In the genomic region with DNA sequence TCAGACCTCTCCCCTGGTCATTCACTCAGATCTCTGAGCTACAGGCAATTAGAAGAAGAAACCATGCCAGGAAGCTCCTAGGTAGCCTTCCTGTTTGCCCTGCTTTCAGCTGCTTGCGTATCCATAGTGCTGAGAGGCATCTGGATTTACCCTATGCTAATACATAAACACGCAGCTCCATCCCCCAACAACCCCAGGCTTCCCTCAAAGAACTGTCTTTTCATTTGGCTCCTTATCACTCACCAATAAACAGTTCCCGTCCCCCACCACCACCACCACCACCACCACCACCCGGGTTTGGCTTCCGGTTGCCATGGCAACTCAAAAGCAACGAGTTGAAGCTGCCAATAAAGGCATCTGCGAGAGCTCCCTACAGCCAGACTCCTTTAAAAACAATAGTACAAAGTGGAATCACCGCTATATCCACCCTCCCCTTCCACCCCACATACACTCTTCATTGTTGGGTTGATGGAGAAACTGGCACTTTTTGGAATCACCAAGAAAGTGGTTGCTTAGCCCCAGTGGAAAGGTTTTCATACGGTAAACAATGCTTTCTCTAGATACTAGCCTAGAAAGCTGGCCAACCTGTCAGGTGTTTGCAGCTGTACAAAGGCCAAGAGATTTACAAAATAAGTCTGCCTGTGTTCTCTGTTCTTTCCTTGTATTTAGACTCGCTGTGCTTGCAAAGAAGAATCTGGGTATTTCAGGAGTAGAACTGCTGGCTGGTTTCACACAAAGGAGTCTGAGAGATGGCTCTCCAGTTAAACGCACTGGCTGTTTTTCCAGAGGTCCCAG, we compare ENCODE assay signal across 8 mouse cellular contexts. TPM values are rescaled to one million over a fixed set of nuclear protein-coding genes. Genes with fewer than 3 reads are reported as not detected.
A peak's percentile ranks its signal among the peaks of the same experiment; 100 is the strongest.
DNase-seq lines count a peak whose midpoint lies in the region; ATAC-seq lines count a peak whose summit lies in the region.

No protein-coding gene starts in this region.

- H3K27ac ChIP-seq in intestine, embryonic 14.5 days (ENCODE audit: low read depth) = no peak overlapping the region
- peak overlapping the region; percentile 58 for H3K27ac ChIP-seq in midbrain, embryonic 16.5 days (ENCODE audit: low read length)

- H3K4me1 ChIP-seq in intestine, embryonic 14.5 days (replicated peaks; ENCODE audit: control insufficient read depth, insufficient read depth, low read length) = peaks cover 12% of the 10 kb centered on the region
- H3K4me1 ChIP-seq in midbrain, embryonic 16.5 days (ENCODE audit: control insufficient read depth, insufficient read depth, low read length) = peaks cover 16% of the 10 kb centered on the region; the same call in 1 of the 2 replicates

- H3K9ac ChIP-seq in intestine, embryonic 14.5 days (ENCODE audit: low read length) = peak overlapping the region; percentile 27
- H3K9ac ChIP-seq in midbrain, embryonic 16.5 days (ENCODE audit: low read depth, low read length) = peak overlapping the region; percentile 50; the same call in 1 of the 2 replicates

- no peaks in the 10 kb centered on the region for H3K9me3 ChIP-seq in intestine, embryonic 14.5 days (ENCODE audit: control insufficient read depth, low read length)
- H3K9me3 ChIP-seq in midbrain, embryonic 16.5 days (replicated peaks; ENCODE audit: control insufficient read depth, low read length, poor library complexity, severe bottlenecking) = no peaks in the 10 kb centered on the region

- peak overlapping the region; percentile 77 for H3K4me2 ChIP-seq in intestine, embryonic 14.5 days (ENCODE audit: low read length)
- peak overlapping the region; percentile 68 for H3K4me2 ChIP-seq in midbrain, embryonic 16.5 days (ENCODE audit: low read length)

- no peak for ATAC-seq in intestine, embryonic 14.5 days (replicated peaks; ENCODE audit: low FRiP score, low TSS enrichment, low read depth)
- peak; percentile 76 for ATAC-seq in midbrain, embryonic 16.5 days

- 12% methylated on average over 11 of the region's 11 CpGs for WGBS in intestine, embryonic 14.5 days
- WGBS in midbrain, embryonic 16.5 days = 2% methylated on average over 11 of the region's 11 CpGs

- peak; percentile 15 to 28 for DNase-seq in adrenal gland, postnatal 36 days
- no peak for DNase-seq in adrenal gland, postnatal 25 days
- peak; percentile 61 for DNase-seq in cerebellum, adult 9-11 months
- DNase-seq in frontal cortex, postnatal 14 days (ENCODE audit: low spot score in 2 of 2) = peak; percentile 22 to 44
- peak; percentile 60 for DNase-seq in intestine, embryonic 14.5 days (ENCODE audit: low spot score)
- peak; percentile 57 for DNase-seq in liver
- DNase-seq in thymus, postnatal 14 days = peak; percentile 64

- H3K36me3 ChIP-seq in intestine, embryonic 14.5 days (ENCODE audit: control insufficient read depth, insufficient read depth, low read length) = no peaks in the 10 kb centered on the region
- no peaks in the 10 kb centered on the region for H3K36me3 ChIP-seq in midbrain, embryonic 16.5 days (ENCODE audit: control insufficient read depth, insufficient read depth, low read length)

- H3K4me3 ChIP-seq in intestine, embryonic 14.5 days (ENCODE audit: low read depth, low read length) = peak overlapping the region; percentile 31
- H3K4me3 ChIP-seq in midbrain, embryonic 16.5 days (ENCODE audit: low read depth, low read length) = peak overlapping the region; percentile 37

- 0 out of 2 replicates have a peak, but pooled peaks cover 3% of the 10 kb centered on the region for H3K27me3 ChIP-seq in intestine, embryonic 14.5 days (replicated peaks; ENCODE audit: control insufficient read depth, insufficient read depth, low read length)
- H3K27me3 ChIP-seq in midbrain, embryonic 16.5 days (ENCODE audit: control insufficient read depth, insufficient read depth, low read depth, low read length) = no peaks in the 10 kb centered on the region

RNA-seq across cellular contexts. Expression of gene Taok1, which starts 17.6 kb away (rescaled TPM):
- 10 to 100 TPM; 59.9 to 60.0 TPM for total RNA-seq in adrenal gland, postnatal 36 days (2021)
- total RNA-seq in adrenal gland, postnatal 25 days (2021) = 51.4 and 60.2 TPM in 2 replicates
- polyA plus RNA-seq in intestine, embryonic 14.5 days (2014; fragmentation: Nextera tagmentation; extraction: Ambion mirVana) = 19.7 TPM in 2 replicates
- polyA plus RNA-seq in midbrain, embryonic 16.5 days (2015; fragmentation: Nextera tagmentation; extraction: Ambion mirVana) = 25.3 and 25.4 TPM in 2 replicates
